Mouse (Mus musculus) CH12.LX (cell line): ENCODE results near the gene Acot4. TPM values are rescaled to one million over a fixed set of nuclear protein-coding genes. Genes with fewer than 3 reads are reported as not detected.

ENCODE experiments used
- DNase-seq: peaks from one replicate; pipeline ENCODE4 v3.0.0-alpha.2; 2013; ENCODE audit errors: extremely low read depth
- H3K27ac ChIP-seq: 2 replicates; pipeline ENCODE4 v1.5.1; 2012; ENCODE audit warnings: low read depth, mild to moderate bottlenecking, control low read depth, moderate library complexity; ENCODE audit not compliant: insufficient read depth
- H3K27me3 ChIP-seq: replicated peaks from 2 replicates; pipeline ENCODE3; 2012; ENCODE audit warnings: inconsistent platforms
- H3K36me3 ChIP-seq, 2 experiments: replicated peaks in 1 of 2; 2 replicates each; pipeline versions ENCODE3 to v1.6.1; 2012; ENCODE audit warnings: inconsistent platforms in 1 of 2, low read length in 1 of 2, mild to moderate bottlenecking in 1 of 2, mixed read lengths in 1 of 2, moderate library complexity in 1 of 2; ENCODE audit not compliant: control insufficient read depth in 1 of 2, insufficient read depth in 1 of 2
- H3K4me1 ChIP-seq, 2 experiments: 2 replicates each; pipeline ENCODE4 v1.6.1; 2012; ENCODE audit warnings: inconsistent platforms in 1 of 2, moderate library complexity in 1 of 2; ENCODE audit not compliant: insufficient read depth in 2 of 2, control insufficient read depth in 1 of 2
- H3K4me2 ChIP-seq: 2 replicates; pipeline ENCODE4 v1.6.1; 2012; ENCODE audit warnings: low read depth, mild to moderate bottlenecking, control low read depth; ENCODE audit not compliant: poor library complexity, insufficient read depth, severe bottlenecking
- H3K4me3 ChIP-seq, 3 experiments: fragments of 150-350 bp in 1 of 3; sonication (generic) in 1 of 3; replicated peaks in 1 of 3; 2 replicates each; pipeline versions ENCODE3 to v1.5.1; 2011 to 2012; ENCODE audit warnings: low read depth in 2 of 3, low read length in 2 of 3, mild to moderate bottlenecking in 2 of 3, moderate library complexity in 2 of 3, control low read depth in 1 of 3, improper control_type of control experiment in 1 of 3, inconsistent platforms in 1 of 3, mixed read lengths in 1 of 3; ENCODE audit not compliant: poor library complexity in 1 of 3
- H3K79me2 ChIP-seq: replicated peaks from 2 replicates; pipeline ENCODE4 v1.6.1; 2012; ENCODE audit warnings: mild to moderate bottlenecking, moderate library complexity; ENCODE audit not compliant: control insufficient read depth, poor library complexity, insufficient read depth, severe bottlenecking; ENCODE audit errors: extremely low read depth
- H3K9ac ChIP-seq: 2 replicates; pipeline ENCODE4 v1.6.1; 2012; ENCODE audit warnings: low read depth, mild to moderate bottlenecking, control low read depth, moderate library complexity; ENCODE audit not compliant: insufficient read depth
- H3K9me3 ChIP-seq: replicated peaks from 2 replicates; pipeline ENCODE3; 2012; ENCODE audit warnings: low read length, inconsistent platforms, mixed read lengths
- CTCF ChIP-seq, 2 experiments: IDR thresholded peaks in 1 of 2; conservative IDR thresholded peaks in 1 of 2; 2 replicates each; pipeline ENCODE4 v1.5.1; 2011 to 2012; ENCODE audit warnings: low read depth in 2 of 2, low read length in 2 of 2, improper control_type of control experiment in 1 of 2, inconsistent platforms in 1 of 2, mild to moderate bottlenecking in 1 of 2, moderate library complexity in 1 of 2
- ELF1 ChIP-seq: IDR thresholded peaks from 2 replicates; pipeline ENCODE4 v1.6.1; 2014; ENCODE audit warnings: low read depth, mild to moderate bottlenecking, inconsistent platforms, low read length, improper control_type of control experiment
- GABPA ChIP-seq: IDR thresholded peaks from 2 replicates; pipeline ENCODE4 v1.6.1; 2012; ENCODE audit warnings: low read depth, low read length, improper control_type of control experiment, inconsistent platforms; ENCODE audit not compliant: insufficient replicate concordance
- MAX ChIP-seq: IDR thresholded peaks from 2 replicates; pipeline ENCODE4 v1.6.1; 2011; ENCODE audit warnings: low read length, improper control_type of control experiment
- PAX5 ChIP-seq: IDR thresholded peaks from 2 replicates; pipeline ENCODE4 v1.6.1; 2012; ENCODE audit warnings: low read length, inconsistent platforms, mixed read lengths
- POLR2A ChIP-seq: IDR thresholded peaks from 2 replicates; pipeline ENCODE4 v1.6.1; 2011; ENCODE audit warnings: low read depth, mild to moderate bottlenecking, improper control_type of control experiment, low read length
- POLR2AphosphoS2 ChIP-seq: IDR thresholded peaks from 2 replicates; pipeline ENCODE4 v1.6.1; 2011; ENCODE audit warnings: low read depth, low read length, improper control_type of control experiment
- RAD21 ChIP-seq: IDR thresholded peaks from 2 replicates; pipeline ENCODE4 v1.6.1; 2011; ENCODE audit warnings: low read depth, mild to moderate bottlenecking, low read length, improper control_type of control experiment, moderate library complexity
- SMC3 ChIP-seq: IDR thresholded peaks from 2 replicates; pipeline ENCODE4 v1.6.1; 2011; ENCODE audit warnings: low read depth, low read length, improper control_type of control experiment
- TCF12 ChIP-seq: IDR thresholded peaks from 2 replicates; pipeline ENCODE4 v1.6.1; 2014; ENCODE audit warnings: low read depth, mild to moderate bottlenecking, inconsistent platforms, low read length, improper control_type of control experiment
- UBTF ChIP-seq: IDR thresholded peaks from 2 replicates; pipeline ENCODE4 v1.6.1; 2012; ENCODE audit warnings: low read depth, mild to moderate bottlenecking, inconsistent platforms, low read length, improper control_type of control experiment, moderate library complexity
- USF1 ChIP-seq: IDR thresholded peaks from 2 replicates; pipeline ENCODE4 v1.6.1; 2014; ENCODE audit warnings: low read depth, mild to moderate bottlenecking, inconsistent platforms, low read length, improper control_type of control experiment
- ZMIZ1 ChIP-seq: IDR thresholded peaks from 2 replicates; pipeline ENCODE4 v1.6.1; 2012; ENCODE audit warnings: low read depth, mild to moderate bottlenecking, inconsistent platforms, low read length, improper control_type of control experiment
- ZNF384 ChIP-seq: IDR thresholded peaks from 2 replicates; pipeline ENCODE4 v1.6.1; 2012; ENCODE audit warnings: low read depth, low read length, improper control_type of control experiment, inconsistent platforms
- dilution Hi-C: fragments of 300-500 bp; cut with MboI; formaldehyde crosslinking; loops from 2 replicates; pipeline ENCODE4 v1.14.3; 2020; ENCODE audit warnings: low sequenced_read_pairs; ENCODE audit not compliant: extremely low pct_unique_long_range_greater_than_20kb, extremely low pct_ligation_motif_present
- in situ Hi-C: fragments of 300-500 bp; cut with MboI; formaldehyde crosslinking; loops from 3 replicates; pipeline ENCODE4 v1.14.3; 2019; ENCODE audit warnings: low sequenced_read_pairs, low pct_ligation_motif_present, low pct_unique_long_range_greater_than_20kb, mixed read lengths
- polyA plus RNA-seq: library from polyadenylated mRNA; unstranded; fragments of >175 nt; gene quantifications from 2 replicates; pipeline ENCODE4 v1.2.1, GENCODE M21; 2012; ENCODE audit warnings: low read depth; ENCODE audit not compliant: insufficient read length
- total RNA-seq, 2 experiments: library from RNA; depleted of rRNA; stranded (reverse); fragments of 300-350 nt in 1 of 2; fragments of >200 nt in 1 of 2; gene quantifications; 2 replicates each; pipeline ENCODE4 v1.2.3; 2012 to 2014

The Acot4 gene
- total and polyA plus RNA-seq, 3 experiments: not detected

DNA sequence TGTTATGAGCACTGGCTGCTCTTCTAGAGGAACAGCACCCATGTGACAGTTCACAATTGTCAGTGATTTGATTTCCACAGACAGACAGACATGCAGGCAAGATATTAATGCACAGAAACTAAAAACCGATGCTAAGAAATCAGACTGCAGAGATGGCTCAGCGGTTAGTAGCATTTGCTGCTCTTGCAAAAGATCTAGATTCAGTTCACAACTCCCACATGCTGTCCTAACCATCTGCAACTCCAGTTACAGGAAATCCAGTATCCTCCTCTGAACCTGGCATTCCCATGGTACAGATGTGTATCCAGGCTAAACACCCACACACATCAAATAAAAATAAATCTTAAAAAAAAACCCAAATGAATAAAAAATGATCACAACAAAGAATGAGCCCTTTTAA lies 33.5 kb downstream of the Acot4 start:
- H3K27me3 ChIP-seq: no peaks in the 10 kb centered on the region
- H3K79me2 ChIP-seq: no peaks in the 10 kb centered on the region
- H3K9ac ChIP-seq: no peak overlapping the region
- no peak overlapping the region for H3K4me3 ChIP-seq
- in situ Hi-C loops (loop anchor here (25.0 kb wide), 2 partner anchors 109 to 284 kb away; partner anchors contain the start of gene Riox1), dilution Hi-C loops (no loop called here)
- no peaks in the 10 kb centered on the region for H3K9me3 ChIP-seq
- no peaks in the 10 kb centered on the region for H3K36me3 ChIP-seq
- DNase-seq: no peak
- H3K4me2 ChIP-seq: no peak overlapping the region
- H3K4me1 ChIP-seq: no peaks in the 10 kb centered on the region
- TF ChIP-seq PAX5: no peak
- no peak for TF ChIP-seq ELF1
- no peak for TF ChIP-seq MAX
- TF ChIP-seq ZNF384: no peak
- no peak for TF ChIP-seq GABPA
- TF ChIP-seq USF1: no peak
- TF ChIP-seq ZMIZ1: no peak
- no peak overlapping the region for H3K27ac ChIP-seq

DNA sequence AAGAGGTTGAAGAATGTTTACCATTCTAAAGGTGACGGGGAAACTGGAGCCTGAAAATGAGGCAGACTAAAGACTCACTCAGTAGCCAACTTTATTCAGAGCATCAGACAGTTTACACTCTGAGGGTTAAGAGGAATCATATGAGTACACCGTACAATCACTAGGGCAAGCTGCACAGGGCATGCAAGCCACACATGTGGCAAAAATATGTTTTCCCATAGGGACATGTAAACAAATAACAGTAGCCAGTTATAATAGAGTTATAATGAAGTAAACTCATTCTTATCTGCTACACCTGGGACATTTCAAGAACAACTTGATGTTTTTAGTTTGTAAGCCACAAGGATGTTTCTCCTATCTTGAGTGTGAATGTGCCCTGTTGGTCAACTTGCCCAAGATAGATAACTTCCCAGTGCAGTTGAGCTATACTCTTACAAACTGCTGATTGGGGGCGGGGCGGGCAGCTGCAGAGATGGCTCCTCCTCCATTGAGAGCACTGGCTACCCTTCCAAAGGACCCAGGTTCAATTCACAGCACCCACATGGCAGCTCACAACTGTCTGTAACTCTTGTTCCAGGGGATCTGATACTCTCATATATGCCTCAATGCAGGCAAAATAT lies 39.3 kb downstream of the Acot4 start:
- Histone ChIP-seq H3K79me2 (no peaks in the 10 kb centered on the region), H3K36me3 (no peaks in the 10 kb centered on the region), H3K9me3 (no peaks in the 10 kb centered on the region), H3K27me3 (no peaks in the 10 kb centered on the region), H3K4me2 (no peak overlapping the region), H3K4me1 (no peaks in the 10 kb centered on the region), H3K27ac (no peak overlapping the region), H3K4me3 (no peak overlapping the region), H3K9ac (no peak overlapping the region)
- no peak for TF ChIP-seq USF1
- no peak for TF ChIP-seq POLR2A
- TF ChIP-seq RAD21: no peak
- TF ChIP-seq CTCF (conservative IDR thresholded peaks at IDR 0.05 in 1 of 2, IDR thresholded peaks at IDR 0.05 in 1 of 2; ENCODE audit: low read depth in 2 of 2, low read length in 2 of 2): no peak
- no peak for TF ChIP-seq POLR2AphosphoS2
- dilution Hi-C loops: no loop called here
- no peak for DNase-seq
- in situ Hi-C loops: no loop called here

DNA sequence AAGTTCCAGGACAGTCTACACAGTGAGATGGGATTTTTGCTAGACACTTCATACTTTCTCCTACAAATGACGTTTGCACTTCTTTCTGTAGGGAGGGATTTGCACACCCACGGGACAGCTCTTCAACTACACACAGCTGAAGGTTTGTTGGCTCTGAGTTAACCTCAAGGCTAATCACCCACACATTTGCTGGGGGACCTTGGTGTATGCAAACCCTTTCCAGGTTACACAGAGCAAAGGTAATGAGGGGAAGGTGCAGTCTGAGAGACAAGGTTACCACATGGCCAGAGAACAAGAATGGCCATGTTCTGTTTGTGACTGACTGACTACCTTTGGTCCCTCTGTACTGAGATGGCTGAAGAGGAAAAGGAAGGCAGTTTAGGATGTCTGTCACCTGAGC lies 45.7 kb downstream of the Acot4 start:
- Histone ChIP-seq H3K79me2 (no peaks in the 10 kb centered on the region), H3K27me3 (peaks cover 3% of the 10 kb centered on the region), H3K27ac (no peak overlapping the region), H3K4me3 (no peak overlapping the region), H3K4me1 (no peaks in the 10 kb centered on the region), H3K9me3 (no peaks in the 10 kb centered on the region), H3K4me2 (no peak overlapping the region), H3K36me3 (no peaks in the 10 kb centered on the region), H3K9ac (no peak overlapping the region)
- TF ChIP-seq TCF12 (no peak), UBTF (no peak), SMC3 (no peak)
- dilution Hi-C loops (no loop called here), in situ Hi-C loops (no loop called here)
- no peak for DNase-seq
